Mouse (Mus musculus) cerebellum, adult 2 months (tissue): ENCODE measurements at regions not wholly inside any gene's neighbourhood (a gene's known extent, or its start where the extent isn't known, plus 50 kb on each side); places are given as distances from the start of the nearest gene placed in this dataset.

Experiments used
- CTCF ChIP-seq: fragments of 200-500 bp; IDR thresholded peaks from 2 replicates; pipeline ENCODE4 v1.5.1; 2011; ENCODE audit warnings: low read depth, mild to moderate bottlenecking, control low read depth, low read length, moderate library complexity, borderline replicate concordance; ENCODE audit not compliant: insufficient read depth
- POLR2A ChIP-seq: fragments of 200-500 bp; IDR thresholded peaks from 2 replicates; pipeline ENCODE4 v1.6.1; 2011; ENCODE audit warnings: low read length, control low read depth, borderline replicate concordance; ENCODE audit not compliant: insufficient read depth

DNA sequence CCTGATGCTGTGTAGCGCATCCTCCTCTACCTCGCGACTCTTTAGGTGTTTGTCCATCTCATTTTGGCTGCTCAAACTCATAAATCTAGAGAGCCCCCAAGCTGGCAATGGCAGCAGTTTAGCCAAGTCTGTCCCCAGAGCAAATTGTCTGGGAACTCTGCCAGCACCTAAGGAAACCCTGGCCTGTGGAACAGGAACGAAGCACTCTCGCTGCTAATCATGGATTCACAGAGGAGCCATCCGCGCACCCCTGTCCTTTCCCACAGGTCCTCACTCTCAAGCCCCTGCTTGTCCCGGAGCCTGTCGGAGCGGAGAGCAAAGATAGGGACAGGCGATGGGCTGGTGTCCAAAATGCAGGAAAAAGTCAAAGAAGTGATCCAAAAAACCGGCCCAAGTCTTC, 138.3 kb upstream of the Frmd6 start:
- no peak for TF ChIP-seq CTCF
- no peak for TF ChIP-seq POLR2A
